Mouse (Mus musculus) lung, embryonic 14.5 days (tissue): Measurements from ENCODE around the gene Cryzl2. TPM values are rescaled to one million over a fixed set of nuclear protein-coding genes. Genes with fewer than 3 reads are reported as not detected.

ENCODE experiments used
- ATAC-seq: fragments of 200-750 bp; cut with Nextera tagmentation; 2 replicates; pipeline ENCODE4 v1.8.0; 2017; ENCODE audit warnings: mild to moderate bottlenecking, moderate TSS enrichment, moderate library complexity; ENCODE audit not compliant: insufficient read depth
- DNase-seq: peaks from one replicate; pipeline ENCODE4 v3.0.0-alpha.2; 2015
- H3K27ac ChIP-seq: fragments of 300-500 bp; sonication (generic); 2 replicates; pipeline ENCODE4 v1.5.1; 2014; ENCODE audit warnings: low read depth, mild to moderate bottlenecking, moderate library complexity
- H3K27me3 ChIP-seq: fragments of 300-500 bp; sonication (generic); 2 replicates; pipeline ENCODE4 v1.6.1; 2014; ENCODE audit warnings: low read length, control low read depth; ENCODE audit not compliant: insufficient read depth
- H3K36me3 ChIP-seq: fragments of 300-500 bp; sonication (generic); 2 replicates; pipeline ENCODE4 v1.6.1; 2014; ENCODE audit warnings: control low read depth; ENCODE audit not compliant: insufficient read depth
- H3K4me1 ChIP-seq: fragments of 300-500 bp; sonication (generic); 2 replicates; pipeline ENCODE4 v1.6.1; 2014; ENCODE audit warnings: antibody characterized with exemption, control low read depth; ENCODE audit not compliant: insufficient read depth
- H3K4me2 ChIP-seq: fragments of 300-500 bp; sonication (generic); 2 replicates; pipeline ENCODE4 v1.6.1; 2014; ENCODE audit warnings: mild to moderate bottlenecking
- H3K4me3 ChIP-seq: fragments of 300-500 bp; sonication (generic); 2 replicates; pipeline ENCODE4 v1.5.1; 2014; ENCODE audit warnings: low read depth, low read length
- H3K9ac ChIP-seq: fragments of 300-500 bp; sonication (generic); 2 replicates; pipeline ENCODE4 v1.6.1; 2014
- H3K9me3 ChIP-seq: fragments of 300-500 bp; sonication (generic); 2 replicates; pipeline ENCODE4 v1.6.1; 2016; ENCODE audit warnings: low read depth, low read length, control low read depth
- CTCF ChIP-seq: IDR thresholded peaks from 2 replicates; pipeline ENCODE4 v1.5.1; 2016; ENCODE audit warnings: antibody characterized with exemption, low read depth
- WGBS: fragments of 180-500 bp; shearing (Covaris S2); extraction: QIAGEN DNeasy Blood & Tissue Kit; methylation state at CpG from one replicate; pipeline ENCODE4 v1.1.7; 2014; 5-methylcytosine and 5-hydroxymethylcytosine counted together
- polyA plus RNA-seq: library from polyadenylated mRNA; unstranded; fragments of >200 nt; fragmentation: Nextera tagmentation; extraction: Ambion mirVana; gene quantifications from 2 replicates; pipeline ENCODE4 v1.2.1, GENCODE M21; 2014

Gene Cryzl2
- polyA plus RNA-seq, result 10.8 and 14.4 TPM in 2 replicates

- Histone ChIP-seq H3K4me1 (no peaks in the 10 kb centered on the region), H3K9me3 (no peaks in the 10 kb centered on the region), H3K9ac (peak within 1 kb of the TSS; percentile 52), H3K27me3 (no peaks in the 10 kb centered on the region), H3K36me3 (no peaks in the 10 kb centered on the region), H3K27ac (no peak within 1 kb of the TSS), H3K4me3 (peak within 1 kb of the TSS; percentile 37), H3K4me2 (peak within 1 kb of the TSS; percentile 74)
- ATAC-seq, result peak; percentile 97
- DNase-seq, result peak; percentile 90
- 8% methylated on average over 27 of the region's 29 CpGs for WGBS
- peak; percentile 89 for TF ChIP-seq CTCF
Observed at GRCm38 (mm10) chr1:157458421-157459208, at the start of gene Cryzl2. Gene Cryzl2 (plus strand): TSS chr1:157458577.

- no peak overlapping the region for H3K4me3 ChIP-seq
- no peak for TF ChIP-seq CTCF
- H3K9me3 ChIP-seq, result no peaks in the 10 kb centered on the region
- H3K4me1 ChIP-seq, result peaks cover 10% of the 10 kb centered on the region; the same call in 1 of the 2 replicates
- no peak overlapping the region for H3K27ac ChIP-seq
- H3K36me3 ChIP-seq, result no peaks in the 10 kb centered on the region
- no peak overlapping the region for H3K4me2 ChIP-seq
- no peak for ATAC-seq
- 70% methylated on average over 2 of the region's 2 CpGs for WGBS
- H3K27me3 ChIP-seq, result no peaks in the 10 kb centered on the region
- H3K9ac ChIP-seq, result no peak overlapping the region
- no peak for DNase-seq
Observed at GRCm38 (mm10) chr1:157409648-157410047, 48.7 kb upstream of the Cryzl2 start.

DNA sequence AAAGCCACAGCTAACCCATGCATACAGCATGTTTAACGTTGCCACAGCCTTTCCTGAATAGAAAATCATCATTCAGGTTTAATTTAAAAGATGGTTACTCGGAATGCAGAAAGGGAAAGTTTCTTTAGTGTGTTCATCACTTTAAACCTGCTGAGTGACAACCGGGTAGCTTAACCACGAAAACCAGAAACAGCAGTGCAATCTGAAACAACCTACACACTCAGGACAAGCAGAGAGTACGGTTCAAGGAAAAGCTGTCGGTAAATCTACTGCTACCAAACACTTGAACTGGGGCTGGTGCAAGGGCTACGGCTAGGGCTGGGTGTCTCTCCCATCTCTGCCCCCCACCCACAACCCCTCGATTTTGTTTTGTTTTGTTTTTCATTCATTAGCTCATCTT is 47.4 kb upstream of the Cryzl2 start:
- no peaks in the 10 kb centered on the region for H3K9me3 ChIP-seq
- no peak overlapping the region for H3K27ac ChIP-seq
- no peak for TF ChIP-seq CTCF
- H3K36me3 ChIP-seq, result no peaks in the 10 kb centered on the region
- H3K4me2 ChIP-seq, result peak overlapping the region; percentile 80
- no peaks in the 10 kb centered on the region for H3K27me3 ChIP-seq
- peak overlapping the region; percentile 75 for H3K9ac ChIP-seq
- 17% methylated on average over 8 of the region's 8 CpGs for WGBS
- ATAC-seq (no peak), DNase-seq (no peak)
- peak overlapping the region; percentile 91 for H3K4me3 ChIP-seq
- H3K4me1 ChIP-seq, result peaks cover 10% of the 10 kb centered on the region; the same call in 1 of the 2 replicates

DNA sequence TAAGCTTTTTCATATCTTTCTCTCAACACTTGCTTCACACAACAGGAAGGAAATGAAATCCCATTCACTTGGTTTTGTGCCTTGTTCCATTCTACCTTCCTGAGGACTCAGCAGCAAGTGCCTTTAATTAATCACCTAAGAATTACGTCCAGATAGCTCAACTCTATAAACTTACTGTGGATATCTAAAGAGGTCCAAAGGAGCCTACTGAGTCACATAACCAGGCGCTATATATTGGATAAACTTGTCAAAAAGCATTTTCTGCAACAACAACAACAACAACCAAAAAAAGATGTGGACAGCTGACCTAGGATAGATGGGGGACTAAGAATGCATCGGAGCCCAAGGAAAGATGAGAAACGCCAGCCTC is 47.1 kb upstream of the Cryzl2 start:
- TF ChIP-seq CTCF, result no peak
- H3K9me3 ChIP-seq, result no peaks in the 10 kb centered on the region
- H3K4me3 ChIP-seq, result peak overlapping the region; percentile 91
- no peak overlapping the region; the same call in 1 of the 2 replicates for H3K27ac ChIP-seq
- no peaks in the 10 kb centered on the region for H3K27me3 ChIP-seq
- WGBS, result under 1% methylated on average over 4 of the region's 4 CpGs
- no peak for ATAC-seq
- H3K36me3 ChIP-seq, result no peaks in the 10 kb centered on the region
- peak overlapping the region; percentile 80 for H3K4me2 ChIP-seq
- H3K4me1 ChIP-seq, result peaks cover 10% of the 10 kb centered on the region; the same call in 1 of the 2 replicates
- H3K9ac ChIP-seq, result peak overlapping the region; percentile 75
- no peak for DNase-seq

- peaks cover 10% of the 10 kb centered on the region; the same call in 1 of the 2 replicates for H3K4me1 ChIP-seq
- under 1% methylated on average over 79 of the region's 85 CpGs for WGBS
- peak; percentile 91 for ATAC-seq
- peak overlapping the region; percentile 75 for H3K9ac ChIP-seq
- H3K27me3 ChIP-seq, result no peaks in the 10 kb centered on the region
- no peaks in the 10 kb centered on the region for H3K36me3 ChIP-seq
- peak; percentile 30 for TF ChIP-seq CTCF
- peak overlapping the region; percentile 96 for H3K27ac ChIP-seq
- peak; percentile 66 for DNase-seq
- H3K4me3 ChIP-seq, result peak overlapping the region; percentile 91
- peak overlapping the region; percentile 80 for H3K4me2 ChIP-seq
- H3K9me3 ChIP-seq, result no peaks in the 10 kb centered on the region
Observed at GRCm38 (mm10) chr1:157411711-157412380, 46.5 kb upstream of the Cryzl2 start.

- peak within 1 kb of the TSS; percentile 75 for H3K9ac ChIP-seq
- no peak for TF ChIP-seq CTCF
- DNase-seq (peak; percentile 99), ATAC-seq (peak; percentile 98)
- H3K9me3 ChIP-seq, result no peaks in the 10 kb centered on the region
- H3K4me1 ChIP-seq, result peaks cover 10% of the 10 kb centered on the region; the same call in 1 of the 2 replicates
- H3K27ac ChIP-seq, result peak within 1 kb of the TSS; percentile 96
- under 1% methylated on average over 62 of the region's 62 CpGs for WGBS
- H3K27me3 ChIP-seq, result no peaks in the 10 kb centered on the region
- no peaks in the 10 kb centered on the region for H3K36me3 ChIP-seq
- H3K4me2 ChIP-seq, result peak within 1 kb of the TSS; percentile 80
- H3K4me3 ChIP-seq, result peak within 1 kb of the TSS; percentile 91
Observed at GRCm38 (mm10) chr1:157412454-157413369, 45.7 kb upstream of the Cryzl2 start, which contains the start of gene Rasal2. Gene Rasal2 (minus strand): TSS chr1:157412595.
